Mouse (Mus musculus): Measurements from ENCODE around the gene Cntn4.

The Cntn4 gene

DNA sequence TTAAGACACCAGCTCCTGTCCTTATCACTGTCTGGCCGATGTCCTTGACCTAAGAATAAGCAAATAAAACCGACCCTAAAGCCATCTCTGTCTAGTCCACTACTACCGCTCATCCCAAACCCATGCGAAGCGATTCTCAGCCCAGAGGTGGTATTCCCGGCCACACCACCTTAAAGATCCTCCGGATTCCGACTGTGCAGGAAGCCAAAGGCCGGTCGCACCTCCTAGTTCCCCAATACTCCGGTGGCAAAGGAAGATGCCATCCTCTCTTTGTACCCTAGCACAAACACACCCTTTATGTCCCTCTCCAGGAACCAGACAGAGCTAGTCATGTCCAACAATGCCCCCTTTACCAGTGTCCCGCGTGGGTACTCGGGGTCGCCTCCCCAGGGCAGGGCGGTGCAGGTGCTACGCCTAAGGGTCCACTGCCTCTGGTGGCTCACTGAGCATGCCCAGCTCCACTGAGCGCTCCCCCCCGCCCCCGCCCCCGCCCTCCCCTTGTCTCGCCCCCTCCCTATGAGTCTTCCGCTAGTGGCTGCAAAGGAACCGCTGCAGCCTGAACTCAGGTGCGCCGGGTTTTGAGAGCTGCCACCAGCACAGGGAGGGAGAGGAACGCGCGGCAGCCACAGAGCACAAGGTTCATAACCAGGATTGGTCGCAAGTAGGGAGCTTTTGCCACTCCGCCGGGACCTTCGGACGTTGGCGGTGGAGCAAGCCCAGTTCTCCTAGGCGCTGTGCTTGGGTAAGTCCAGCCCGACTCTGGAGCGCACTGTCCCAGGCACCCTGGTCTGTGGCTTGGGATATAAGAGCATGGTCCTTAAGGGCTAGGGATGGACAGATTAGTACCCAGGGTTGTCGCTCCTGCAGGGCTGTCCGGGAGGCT, at the start of gene Cntn4:
Gene Cntn4, plus strand, starts transcription at position 512 of the 883 bp plus-strand sequence.
- peak; percentile 46 to 60 for DNase-seq

DNA sequence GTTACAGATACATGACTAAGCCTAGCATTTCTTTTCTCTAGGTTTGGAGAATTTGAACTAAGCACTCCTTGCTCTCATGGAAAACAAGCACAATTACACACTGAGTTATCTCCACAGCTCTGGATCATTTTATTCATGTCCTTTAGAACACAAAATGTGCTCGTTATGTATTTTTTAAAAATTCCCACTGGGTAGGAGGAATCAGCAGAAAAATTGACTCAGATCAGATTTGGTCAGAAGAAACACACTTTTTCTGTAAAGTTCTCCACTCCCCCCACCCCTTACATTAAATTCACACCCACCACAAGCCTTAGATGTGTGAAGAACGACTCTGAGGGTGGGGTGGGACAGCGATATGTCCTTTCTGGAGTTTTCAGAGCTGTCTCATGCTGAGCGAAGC, 3.2 kb upstream of the Cntn4 start:
- DNase-seq = no peak

DNA sequence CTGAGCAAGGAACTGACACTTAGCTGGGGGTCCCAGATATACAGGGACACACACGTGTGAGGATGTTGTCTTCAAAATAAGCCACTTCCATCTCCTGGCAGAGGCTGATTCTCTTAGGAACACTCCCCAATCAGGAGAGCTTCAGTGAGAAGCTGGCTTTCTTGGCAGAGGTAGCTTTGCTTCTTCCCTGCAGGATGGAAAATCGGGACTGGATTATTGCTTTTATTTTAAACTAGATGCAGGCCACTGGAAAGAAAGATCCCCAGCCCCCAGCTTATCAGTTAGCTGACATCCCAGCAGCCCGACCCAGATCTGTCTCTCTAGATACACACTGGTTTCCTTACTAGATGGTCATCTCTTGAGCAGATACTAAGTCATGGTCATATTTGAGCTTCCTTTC, 2.4 kb upstream of the Cntn4 start:
- DNase-seq = no peak

DNA sequence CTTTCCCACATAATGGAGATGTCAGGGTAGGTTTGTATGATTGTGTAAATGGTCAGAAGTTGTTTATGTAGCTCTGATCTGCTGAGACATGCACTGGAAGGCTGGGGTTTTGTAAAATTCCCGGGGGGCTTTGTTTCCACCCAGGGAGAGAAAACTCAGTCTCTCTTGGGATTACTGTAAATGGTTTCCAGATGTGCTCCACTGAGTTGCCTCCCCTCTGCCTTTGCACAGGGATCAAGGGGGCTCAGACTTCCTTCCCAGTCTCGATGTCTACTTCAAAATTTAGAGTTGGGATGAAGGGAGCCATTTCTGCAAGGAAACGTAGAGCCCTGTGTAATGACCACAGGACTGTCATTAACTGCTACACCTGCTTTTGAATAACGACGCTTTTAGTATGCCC, 823 bp upstream of the Cntn4 start:
- DNase-seq = no peak

DNA sequence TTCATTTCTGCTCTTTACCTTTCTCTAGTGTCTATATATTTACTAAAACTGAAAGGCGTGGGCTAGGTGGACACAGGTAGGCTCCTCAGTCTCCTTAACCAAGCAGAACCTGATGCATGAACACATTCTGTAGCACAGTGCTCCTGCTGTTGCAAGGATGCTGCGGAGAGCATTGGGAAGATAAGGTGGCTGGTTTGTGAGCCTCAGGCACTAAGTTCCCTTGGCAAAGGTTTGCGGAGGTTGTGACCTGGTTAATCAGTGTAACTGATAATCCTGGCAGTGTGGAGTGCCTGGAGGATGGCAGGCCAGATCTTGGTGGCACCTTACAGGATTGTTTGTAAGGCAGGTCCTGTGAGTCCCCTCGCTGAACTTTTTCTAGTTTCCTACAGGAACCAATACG, 1.3 kb downstream of the Cntn4 start:
- no peak for DNase-seq

DNA sequence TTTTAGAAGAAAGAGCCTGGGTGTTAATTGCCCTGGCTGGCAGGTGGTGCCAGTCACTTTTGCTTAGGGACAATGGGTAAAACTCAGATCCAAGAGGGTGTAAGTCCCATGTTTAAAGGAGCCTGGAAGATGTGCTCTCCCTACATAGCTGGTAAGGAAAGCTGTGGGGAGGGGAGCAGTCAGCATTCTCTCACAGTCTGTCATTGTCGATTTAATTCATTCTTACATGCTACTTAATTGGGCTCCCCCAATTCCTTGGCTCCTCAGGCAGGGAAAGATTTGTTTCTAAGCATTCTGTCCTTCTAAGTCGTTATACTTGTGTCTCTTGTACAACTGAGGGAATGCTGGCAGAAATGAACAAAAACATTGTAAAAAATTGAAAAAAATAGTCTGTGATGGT, 4.0 kb downstream of the Cntn4 start:
- no peak for DNase-seq

DNA sequence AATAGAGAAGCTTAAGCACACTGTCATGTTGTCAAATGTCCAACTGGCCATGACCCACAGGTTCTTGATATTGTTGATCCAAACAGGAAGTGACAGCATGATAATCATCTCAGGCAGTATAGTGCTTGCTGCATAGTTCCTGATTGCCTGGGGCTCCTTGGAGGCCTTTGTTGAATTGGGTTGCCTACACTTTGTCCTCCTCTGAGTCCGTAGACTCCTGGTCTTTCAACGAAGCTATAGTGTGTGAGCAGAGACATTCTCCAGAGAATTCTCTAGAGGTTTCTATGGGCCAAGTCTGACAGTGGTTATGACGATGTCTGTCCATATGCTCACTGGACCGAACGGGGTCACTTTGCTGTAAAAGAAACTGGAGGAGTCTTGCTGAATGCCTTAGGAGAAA, 5.8 kb downstream of the Cntn4 start:
- no peak for DNase-seq

DNA sequence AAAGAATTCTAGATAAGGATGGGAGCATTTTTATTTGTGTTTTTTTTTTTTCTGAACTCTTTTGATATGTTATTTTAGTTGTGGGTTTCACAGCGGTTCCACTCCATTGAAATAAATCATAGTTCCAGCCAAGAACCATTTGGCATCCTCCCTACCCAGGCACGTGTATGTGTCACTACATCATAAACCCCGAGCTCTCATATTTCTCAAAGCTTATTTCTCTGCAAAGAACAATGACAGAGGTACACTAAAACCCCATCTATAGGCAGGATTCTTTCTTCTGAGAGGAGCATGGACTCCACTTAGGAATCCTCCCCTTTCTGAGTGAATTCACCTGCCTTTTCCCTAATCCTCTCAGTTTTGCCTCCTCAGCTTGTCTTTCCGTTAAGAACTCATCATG, 6.7 kb downstream of the Cntn4 start:
- DNase-seq = no peak

DNA sequence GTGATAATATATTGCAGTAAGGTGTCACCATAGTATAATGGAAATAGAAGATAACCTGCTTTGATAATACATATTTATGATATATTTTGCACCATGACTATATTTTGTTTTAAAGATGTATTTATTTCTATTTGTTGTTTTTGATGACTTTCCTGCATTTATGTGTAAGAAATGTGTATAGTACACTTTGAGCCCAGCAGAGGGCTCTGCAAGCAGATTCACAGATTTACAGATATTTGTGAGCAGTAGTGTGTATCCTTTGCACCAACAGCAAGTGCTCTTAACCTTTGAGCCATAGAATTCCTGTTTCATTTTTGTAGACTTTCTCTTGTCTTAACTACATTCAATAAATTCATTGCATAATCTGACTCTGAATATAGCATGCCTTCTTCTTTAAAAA, 10.7 kb downstream of the Cntn4 start:
- DNase-seq = no peak

DNA sequence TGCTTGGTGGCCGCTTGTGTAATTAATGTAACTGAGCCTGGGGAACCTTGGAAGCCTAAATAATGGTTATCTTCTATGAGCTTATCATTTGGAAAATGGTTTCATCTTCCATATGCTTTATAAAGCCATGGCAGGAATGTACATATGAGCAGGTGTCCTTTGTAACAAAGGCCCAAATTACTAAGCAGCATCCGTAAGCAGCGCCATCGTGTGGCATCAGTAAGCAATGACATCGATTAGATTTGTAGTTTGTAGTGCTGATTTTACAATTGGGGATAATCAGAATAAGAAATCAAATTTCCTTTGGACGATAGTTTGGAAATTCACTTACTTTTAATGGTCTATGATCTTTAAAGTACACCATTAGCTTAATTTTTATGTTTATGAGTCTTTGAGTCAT, 64.6 kb downstream of the Cntn4 start:
- DNase-seq = peak; percentile 4 to 10

DNA sequence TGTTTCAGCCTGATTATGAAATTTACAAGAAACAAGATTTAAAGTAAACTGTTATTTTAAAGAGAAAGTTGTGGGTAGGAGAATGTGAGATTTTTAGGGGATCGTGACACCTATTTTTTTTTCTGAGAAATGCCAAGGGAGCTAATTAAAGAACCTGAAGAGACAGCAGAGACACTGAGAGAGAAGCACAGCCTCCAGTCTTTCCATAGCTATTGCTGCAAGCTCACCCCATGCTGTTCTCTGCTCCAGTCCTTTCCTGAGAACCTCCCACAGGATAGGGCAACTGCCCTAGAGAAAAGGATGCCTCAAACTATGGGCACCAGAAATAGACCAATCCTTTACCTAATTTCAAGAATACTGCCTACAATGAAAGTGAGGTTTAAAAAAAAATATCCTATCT, 103.2 kb downstream of the Cntn4 start:
- DNase-seq = no peak

DNA sequence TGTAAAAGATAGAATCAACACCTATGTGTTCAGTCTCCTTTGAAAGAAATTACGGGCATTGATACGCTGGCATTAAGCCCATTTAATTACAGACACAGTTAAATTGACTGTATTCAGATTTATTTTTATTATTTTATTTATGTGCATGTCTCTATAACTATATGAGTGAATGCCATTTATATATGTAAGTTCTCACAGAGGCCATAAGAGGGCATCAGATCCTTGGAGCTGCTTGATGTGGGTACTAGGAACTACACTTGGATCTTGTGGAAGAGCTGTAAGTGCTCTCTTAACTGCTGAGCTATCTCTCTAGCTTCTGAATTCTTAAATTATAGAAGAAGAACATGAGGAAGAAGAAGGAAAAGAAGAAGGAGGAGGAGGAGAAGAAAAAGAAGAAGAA, 111.0 kb downstream of the Cntn4 start:
- no peak for DNase-seq

DNA sequence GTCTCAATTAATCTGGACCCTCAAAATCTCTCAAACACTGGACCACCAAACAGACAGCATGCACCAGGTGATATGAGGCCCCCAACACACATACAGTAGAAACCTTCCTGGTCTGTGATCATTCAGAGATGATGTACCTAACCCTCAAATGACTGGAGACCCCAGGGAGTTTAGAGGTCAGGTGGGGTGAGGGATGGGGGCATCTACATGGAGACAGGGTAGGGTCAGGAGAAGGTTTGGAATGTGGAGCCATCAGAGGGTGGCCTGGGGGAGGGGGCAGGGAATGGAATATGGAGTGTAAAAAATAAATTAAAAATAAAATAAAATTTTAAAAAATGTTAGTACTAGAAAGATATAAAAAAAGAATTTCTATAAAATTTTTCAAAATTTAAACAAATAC, 157.6 kb downstream of the Cntn4 start:
- DNase-seq = no peak

DNA sequence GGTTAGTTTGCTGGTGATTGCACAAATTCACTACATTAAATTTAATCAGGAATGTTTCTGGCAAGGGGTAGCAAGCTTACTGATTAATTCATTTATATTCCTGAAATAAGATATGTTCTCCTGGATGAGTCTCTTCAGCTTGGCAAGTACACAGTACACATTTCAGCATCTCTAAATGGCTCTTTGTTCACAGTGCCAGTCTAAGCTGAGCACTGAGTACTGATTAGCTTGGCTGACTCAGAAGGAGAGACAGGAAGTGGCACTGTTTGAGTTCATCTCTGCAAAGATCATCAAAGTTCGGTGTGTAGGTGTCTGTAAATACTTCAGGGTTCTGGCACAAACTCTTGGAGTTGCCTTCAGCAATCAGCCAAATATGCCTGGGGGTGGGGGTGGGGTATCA, 169.8 kb downstream of the Cntn4 start:
- no peak for DNase-seq

DNA sequence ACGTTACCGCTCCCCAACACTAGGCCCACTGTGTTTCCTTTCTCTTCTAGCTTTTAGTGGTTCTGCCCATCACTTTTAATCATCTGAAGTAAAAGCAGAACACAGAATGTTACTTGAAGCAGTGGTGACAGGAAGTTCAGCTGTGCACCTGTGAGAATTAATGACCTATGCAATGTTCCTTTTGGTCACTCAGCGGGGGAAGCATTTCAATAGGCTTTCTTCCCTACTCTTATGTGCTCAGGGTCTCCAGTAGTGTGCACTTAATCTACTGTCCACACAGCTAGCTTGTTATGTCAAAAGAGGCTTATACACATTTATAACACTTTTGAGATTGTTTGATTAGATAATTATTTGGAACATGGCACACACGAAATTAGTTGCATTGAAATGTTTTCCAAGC, 215.4 kb downstream of the Cntn4 start:
- DNase-seq = no peak

DNA sequence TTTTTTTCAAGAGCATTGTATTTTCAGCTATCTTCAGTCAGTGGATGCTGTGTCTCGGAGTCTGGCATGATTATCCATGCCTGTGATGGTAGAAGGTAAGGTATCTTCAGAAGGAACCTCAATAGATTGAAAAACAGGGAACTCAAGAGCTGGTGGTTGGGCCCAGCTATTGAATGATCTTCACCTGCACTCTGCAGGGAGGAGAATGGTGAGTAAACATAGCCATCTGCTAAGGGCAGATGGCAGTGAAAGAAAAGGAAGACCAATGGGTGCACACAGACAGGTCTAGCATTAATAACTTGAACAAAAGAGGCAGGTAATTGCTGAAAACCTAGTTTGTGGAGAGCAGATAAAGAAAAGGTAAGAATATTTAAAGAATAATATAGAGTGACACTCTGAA, 261.0 kb downstream of the Cntn4 start:
- DNase-seq = no peak

DNA sequence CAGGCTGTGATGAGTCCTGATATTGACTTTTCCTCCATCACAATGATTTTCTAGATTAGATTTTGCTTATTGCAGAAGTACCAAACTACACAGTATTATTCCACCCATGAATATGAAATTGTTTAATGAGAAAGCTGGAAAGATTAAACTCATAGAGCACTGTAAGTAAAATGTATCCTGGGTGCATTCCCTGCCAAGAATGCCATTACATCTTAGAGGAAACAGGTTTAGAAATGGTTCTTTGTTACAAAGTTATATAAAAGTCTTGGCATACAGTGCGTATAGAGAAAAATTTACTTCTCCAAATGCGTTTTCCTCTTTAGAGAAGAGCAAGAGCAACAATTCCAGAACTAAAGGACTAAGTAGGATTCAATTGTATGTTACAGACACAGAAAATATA, 261.8 kb downstream of the Cntn4 start:
- DNase-seq = no peak

DNA sequence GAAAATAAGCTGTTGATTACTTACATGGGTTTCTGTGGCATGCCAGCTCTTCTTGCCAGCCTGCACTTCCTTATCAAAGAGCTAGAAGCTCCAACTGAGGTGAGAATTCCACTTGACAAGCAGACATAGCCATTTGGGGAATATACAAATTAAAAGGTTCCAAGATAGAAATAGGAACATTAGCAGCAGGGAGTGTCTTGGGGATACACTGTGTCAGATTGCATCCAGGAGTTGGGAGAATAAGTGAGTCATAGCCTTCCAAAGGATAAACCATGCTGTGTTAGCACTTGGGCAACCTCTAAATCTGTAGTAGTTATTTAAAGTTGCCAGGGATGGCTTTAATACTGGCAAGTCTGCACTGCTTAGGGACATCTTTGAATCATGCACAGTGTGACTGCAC, 263.1 kb downstream of the Cntn4 start:
- no peak for DNase-seq

DNA sequence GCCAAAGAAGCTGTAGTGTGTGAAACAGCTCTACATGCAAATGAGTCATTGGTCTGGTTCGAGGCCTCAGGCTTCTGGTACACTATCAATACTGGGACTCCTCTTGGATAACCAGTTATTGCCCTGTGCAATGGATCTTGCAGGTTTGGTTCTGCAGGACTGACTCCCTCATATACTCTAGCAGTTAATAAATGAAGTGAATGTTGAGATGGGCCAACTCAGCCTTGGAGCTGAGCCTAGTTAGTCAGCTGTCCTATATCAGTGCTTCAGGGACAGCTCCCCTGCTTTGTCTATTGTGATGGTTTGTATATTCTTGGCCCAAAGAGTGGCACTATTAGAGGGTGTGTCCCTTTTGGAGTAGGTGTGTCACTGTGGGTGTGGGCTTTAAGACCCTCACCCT, 314.0 kb downstream of the Cntn4 start:
- DNase-seq = no peak

DNA sequence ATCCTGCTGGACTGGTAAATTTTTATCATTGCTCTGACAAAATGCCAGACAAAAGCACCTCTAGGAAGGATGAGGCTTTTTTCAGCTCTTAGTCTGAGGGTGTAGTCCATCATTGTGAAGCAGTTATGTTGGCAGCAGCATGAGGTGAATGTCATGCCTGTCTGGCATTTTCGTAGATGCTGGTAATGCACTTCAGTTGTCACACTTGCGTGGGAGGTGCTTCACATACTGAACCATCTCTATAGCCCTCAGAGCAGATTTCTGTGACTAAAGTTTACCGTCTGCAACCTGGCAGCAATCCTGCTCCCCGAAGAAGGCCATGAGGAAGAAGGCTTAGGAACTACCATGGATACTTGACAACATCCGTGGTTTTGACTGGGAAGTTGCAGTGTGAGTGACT, 335.6 kb downstream of the Cntn4 start:
- DNase-seq = no peak

DNA sequence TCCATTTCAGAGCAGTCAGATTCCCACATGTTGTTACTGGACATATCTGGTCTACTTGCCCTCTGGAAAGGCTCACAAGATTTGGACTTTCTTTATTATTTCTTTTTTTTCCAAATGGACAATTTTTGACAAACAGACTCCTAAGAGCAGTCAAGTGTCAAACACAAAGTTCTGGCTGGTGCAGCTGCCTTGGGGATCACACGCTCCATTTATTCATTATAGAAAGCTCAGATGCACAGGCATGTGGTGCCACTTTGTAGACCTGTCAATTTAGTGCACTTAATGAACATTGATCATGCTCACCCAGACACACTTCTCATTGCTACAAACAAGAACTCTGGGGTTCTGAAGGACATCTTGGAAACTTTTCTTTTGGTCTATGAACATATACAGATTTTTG, 337.7 kb downstream of the Cntn4 start:
- no peak for DNase-seq

DNA sequence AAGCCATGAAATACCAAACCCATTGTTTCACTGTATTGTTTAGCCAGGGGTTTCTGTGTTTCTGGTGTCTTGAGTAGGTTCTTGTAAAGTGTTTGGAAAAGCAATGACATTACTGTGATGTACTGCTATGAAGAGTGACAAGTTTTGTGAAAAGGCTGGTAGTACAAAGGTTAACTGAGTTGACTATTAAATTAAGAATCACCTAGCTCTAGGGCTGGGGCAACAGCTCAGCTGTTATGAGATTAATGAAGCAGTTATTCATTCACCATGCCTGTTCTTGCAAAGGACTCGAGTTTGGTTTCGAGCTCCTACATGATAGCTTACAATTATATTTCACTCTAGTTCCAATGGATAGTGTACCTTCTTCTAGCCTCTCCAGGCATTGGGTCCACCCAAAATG, 371.4 kb downstream of the Cntn4 start:
- no peak for DNase-seq

DNA sequence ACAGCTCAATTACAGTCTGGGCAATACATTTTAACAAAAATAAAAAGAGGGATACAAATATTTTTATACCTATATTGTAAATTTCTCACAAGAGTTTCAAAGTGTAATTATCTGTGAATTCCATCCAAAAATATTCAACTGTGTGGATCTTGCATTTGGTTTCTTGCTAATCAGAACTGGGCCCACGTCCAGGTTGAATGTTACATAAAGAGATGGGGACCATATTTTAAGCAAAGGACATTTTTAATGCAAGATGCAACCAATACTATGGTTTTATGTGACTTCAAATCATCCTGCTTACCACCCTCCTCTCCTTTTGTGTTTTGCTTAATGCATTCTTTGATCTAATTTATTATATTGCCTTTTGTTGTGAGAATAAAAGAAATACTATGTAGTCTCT, 378.7 kb downstream of the Cntn4 start:
- no peak for DNase-seq

DNA sequence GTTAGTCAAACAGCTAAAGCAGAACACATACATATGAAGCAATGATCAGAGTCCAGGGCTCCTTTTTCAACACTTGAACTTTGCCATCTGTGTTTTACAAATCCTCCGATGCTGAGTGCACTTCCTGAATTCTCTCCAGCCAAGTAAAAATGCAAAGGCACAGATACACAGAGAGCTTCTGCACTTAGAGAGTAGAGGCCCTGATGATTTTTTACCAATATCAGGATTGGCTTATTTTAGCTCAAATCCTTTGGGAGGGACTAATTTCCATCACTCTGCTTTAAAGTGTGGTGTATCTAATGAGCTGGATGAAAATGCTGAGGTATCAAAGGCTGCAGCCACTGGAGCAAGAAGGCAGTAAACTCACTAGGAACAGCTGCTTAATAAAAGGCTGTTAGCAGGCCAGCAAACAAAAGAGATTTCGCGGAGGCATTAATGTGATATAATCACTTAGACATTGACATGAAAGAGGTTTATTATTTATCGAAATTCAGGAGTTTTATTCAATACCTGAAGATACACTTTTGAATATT, 400.7 kb downstream of the Cntn4 start:
- no peak for DNase-seq

DNA sequence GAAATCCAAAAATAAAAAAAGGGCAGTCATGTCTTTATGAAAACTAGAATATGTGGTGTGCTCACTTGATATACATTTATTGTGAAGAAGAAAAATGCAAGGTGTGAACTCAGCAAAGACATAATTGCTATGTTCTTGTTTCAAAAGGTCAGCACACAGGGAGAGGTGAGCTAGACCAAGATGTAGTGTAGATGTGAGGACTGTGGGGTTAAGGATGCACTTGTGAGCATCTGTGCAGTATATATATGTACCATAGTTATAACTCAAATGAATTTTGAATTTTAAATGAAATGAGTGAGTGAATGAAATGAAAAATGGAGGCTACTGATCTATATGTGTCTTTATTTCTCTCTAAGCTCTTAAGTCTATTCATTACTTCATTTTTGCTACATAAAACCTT, 401.2 kb downstream of the Cntn4 start:
- DNase-seq = no peak

Measured in kidney, postnatal 4 days (tissue).